Mouse (Mus musculus) layer of hippocampus, adult 2 months (tissue): ENCODE results near the gene Cdc40. TPM values are rescaled to one million over a fixed set of nuclear protein-coding genes. Genes with fewer than 3 reads are reported as not detected.
A peak's percentile ranks its signal among the peaks of the same experiment; 100 is the strongest.
"Not testable (repeated sequence)": the region's sequence is repeated elsewhere in the genome, so short reads cannot be mapped to it uniquely, and the experiment has no call there.

Experiments used
- DNase-seq, 2 experiments: peaks; one replicate each; pipeline ENCODE4 v3.0.0; 2022; ENCODE audit warnings: low spot score in 2 of 2
- H3K27ac ChIP-seq: fragments of 200-600 bp; 2 replicates; pipeline ENCODE4 v1.8.1; 2022
- H3K4me3 ChIP-seq: fragments of 200-600 bp; 2 replicates; pipeline ENCODE4 v1.8.1; 2022; ENCODE audit warnings: mild to moderate bottlenecking
- CTCF ChIP-seq: fragments of 200-600 bp; conservative IDR thresholded peaks from 2 replicates; pipeline ENCODE4 v1.8.1; 2022; ENCODE audit warnings: antibody characterized with exemption, mild to moderate bottlenecking, moderate library complexity
- total RNA-seq, 2 experiments: library from RNA; stranded (reverse); gene quantifications; 2 replicates each; pipeline ENCODE4 v1.2.3; 2021

Cdc40 gene
- total RNA-seq, 2 experiments from 2014 or later, result 67.1 to 73.9 TPM

DNA sequence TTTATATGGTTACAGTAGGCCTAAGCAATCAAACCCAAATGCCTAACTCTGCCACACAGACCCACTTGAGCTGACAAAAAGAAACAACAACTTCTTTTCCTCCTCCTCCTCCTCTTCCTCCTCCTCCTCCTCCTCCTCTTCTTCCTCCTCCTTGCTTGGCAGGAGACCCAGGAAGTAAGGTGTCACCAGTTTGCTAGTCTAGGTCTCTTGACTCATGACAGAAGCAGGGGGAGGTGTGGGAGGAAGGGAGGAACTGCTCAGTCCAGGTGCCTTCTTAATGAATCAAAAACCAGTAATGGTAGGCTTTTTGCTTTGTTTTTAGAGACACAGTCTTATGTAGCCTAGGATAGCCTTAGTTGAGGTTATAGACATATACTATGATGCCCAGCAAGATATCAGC is 32.0 kb downstream of the Cdc40 start:
- no peak for DNase-seq
- Histone ChIP-seq H3K4me3 (no peak overlapping the region), H3K27ac (peak overlapping the region; percentile 74)
- no peak for TF ChIP-seq CTCF

DNA sequence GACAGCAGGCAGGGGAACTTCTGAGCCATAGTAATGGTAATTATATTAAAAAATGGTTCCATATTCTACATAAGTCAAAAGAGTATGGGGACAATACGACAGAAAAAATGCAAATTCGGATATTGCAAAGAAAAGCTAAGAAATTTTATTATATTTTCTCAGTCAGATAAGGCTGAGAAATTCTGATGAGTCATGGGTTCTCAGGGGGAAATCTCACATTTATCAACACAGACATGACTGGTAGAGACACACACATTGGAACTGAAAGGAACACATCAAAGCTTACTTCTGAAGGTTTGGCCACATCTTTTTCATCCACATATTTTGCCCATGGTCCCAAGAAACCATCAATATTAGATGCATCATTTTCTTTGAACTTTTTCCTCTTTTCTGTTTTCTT is 32.5 kb downstream of the Cdc40 start:
- no peak for TF ChIP-seq CTCF
- Histone ChIP-seq H3K27ac (peak overlapping the region; percentile 74), H3K4me3 (no peak overlapping the region)
- no peak for DNase-seq

DNA sequence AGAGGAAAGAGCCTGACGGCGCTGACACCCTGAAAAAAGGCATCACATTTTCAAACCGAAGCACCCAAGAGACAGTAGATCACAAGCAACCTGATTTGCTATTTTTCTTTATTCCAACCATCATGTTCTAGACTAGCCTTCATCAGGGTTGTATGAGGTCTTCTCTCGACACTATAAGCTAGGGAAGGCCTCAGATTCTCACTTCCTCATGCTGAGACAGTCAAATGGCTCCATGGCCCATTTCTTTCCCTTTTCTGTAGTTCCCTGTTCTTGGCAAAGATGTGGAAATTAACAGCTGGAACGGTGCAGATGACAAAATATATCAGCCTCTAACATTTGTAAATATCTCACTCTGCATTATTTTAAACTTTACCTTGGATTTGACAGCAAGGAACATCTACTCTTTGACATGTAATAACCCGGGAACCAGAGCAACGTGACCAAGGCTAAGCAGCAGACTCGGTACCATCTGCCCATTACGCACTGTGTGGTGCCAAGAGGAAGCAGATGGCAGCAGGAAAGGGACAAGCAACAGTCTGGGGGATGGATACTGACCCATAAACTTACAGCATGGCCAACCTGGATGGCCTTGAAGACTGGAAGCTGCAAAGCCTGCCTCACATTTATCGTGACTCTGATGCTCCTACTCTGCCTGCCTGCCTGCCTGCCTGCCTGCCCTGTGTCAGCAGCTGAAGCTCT is 35.8 kb downstream of the Cdc40 start:
- DNase-seq, result no peak
- H3K4me3 ChIP-seq, result no peak overlapping the region
- peak overlapping the region; percentile 74 for H3K27ac ChIP-seq
- TF ChIP-seq CTCF, result no peak

- no peak for TF ChIP-seq CTCF
- no peak for DNase-seq
- Histone ChIP-seq H3K27ac (peak overlapping the region; percentile 93), H3K4me3 (no peak overlapping the region)
These were observed 37.5 kb downstream of the Cdc40 start for GRCm38 (mm10) chr10:40845626-40846025.

GRCm38 (mm10) chr10:40844546-40844945 is 38.6 kb downstream of the Cdc40 start:
- no peak for TF ChIP-seq CTCF
- Histone ChIP-seq H3K4me3 (no peak overlapping the region), H3K27ac (peak overlapping the region; percentile 93)
- DNase-seq, result no peak

GRCm38 (mm10) chr10:40843841-40844240 is 39.3 kb downstream of the Cdc40 start:
- no peak for TF ChIP-seq CTCF
- no peak for DNase-seq
- H3K4me3 ChIP-seq, result no peak overlapping the region
- peak overlapping the region; percentile 93 for H3K27ac ChIP-seq

DNA sequence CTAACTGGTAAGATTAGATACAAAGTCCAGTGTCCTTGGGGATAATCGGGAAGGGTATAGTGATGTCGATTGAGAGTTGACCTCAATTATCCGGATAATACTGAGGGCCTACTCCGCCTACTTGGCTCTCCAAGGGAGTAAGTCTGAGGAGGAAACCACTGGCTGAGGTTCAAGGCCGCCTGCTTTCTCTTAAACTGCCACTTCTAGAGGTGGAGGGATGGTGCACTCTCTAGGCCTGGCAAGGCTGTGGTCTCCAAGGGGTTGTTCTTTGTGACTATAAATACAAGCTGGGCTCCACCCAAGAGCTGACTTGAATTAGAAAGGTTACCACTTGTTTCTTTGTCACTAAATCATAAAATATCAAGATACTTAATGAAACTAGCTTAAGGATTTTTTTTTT is 43.0 kb downstream of the Cdc40 start:
- no peak for TF ChIP-seq CTCF

DNA sequence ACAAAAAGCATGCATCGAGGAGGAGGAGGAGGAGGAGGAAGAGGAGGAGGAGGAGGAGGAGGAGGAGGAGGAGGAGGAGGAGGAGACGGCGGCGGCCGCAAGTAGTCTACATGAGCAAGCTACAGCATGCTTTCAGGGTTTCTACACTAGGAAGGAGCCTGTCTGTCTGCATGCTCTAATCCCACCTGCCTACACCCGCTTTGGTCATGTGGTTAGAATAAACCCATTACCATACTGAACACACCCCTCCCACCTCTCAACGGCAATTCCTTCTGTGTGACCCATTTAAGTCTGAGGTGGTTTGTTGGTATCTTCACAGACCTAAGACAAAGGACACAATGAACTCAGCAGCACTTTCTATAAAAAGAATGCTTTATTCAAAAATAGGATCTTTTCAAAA is 51.8 kb downstream of the Cdc40 start:
- no peak for DNase-seq
- no peak for TF ChIP-seq CTCF
- H3K4me3 ChIP-seq, result no peak overlapping the region
- H3K27ac ChIP-seq, result peak overlapping the region; percentile 80

More for the DNA sequence above, 43.0 kb downstream of the Cdc40 start:
- DNase-seq, result no peak
- Histone ChIP-seq H3K4me3 (no peak overlapping the region), H3K27ac (peak overlapping the region; percentile 93)

GRCm38 (mm10) chr10:40830312-40830711 is 52.8 kb downstream of the Cdc40 start:
- DNase-seq, result peak; percentile 23 to 39
- Histone ChIP-seq H3K4me3 (no peak overlapping the region), H3K27ac (peak overlapping the region; percentile 85)
- TF ChIP-seq CTCF, result no peak

GRCm38 (mm10) chr10:40827706-40828105 is 55.4 kb downstream of the Cdc40 start:
- peak; percentile 38 to 64 for DNase-seq
- Histone ChIP-seq H3K27ac (peak overlapping the region; percentile 89), H3K4me3 (no peak overlapping the region)
- no peak for TF ChIP-seq CTCF

- TF ChIP-seq CTCF, result no peak
- H3K27ac ChIP-seq, result peak overlapping the region; percentile 89
- peak; percentile 35 to 65 for DNase-seq
- no peak overlapping the region for H3K4me3 ChIP-seq
These were observed 57.2 kb downstream of the Cdc40 start for GRCm38 (mm10) chr10:40825952-40826351.

- TF ChIP-seq CTCF, result no peak
- no peak overlapping the region for H3K4me3 ChIP-seq
- H3K27ac ChIP-seq, result no peak overlapping the region
- no peak for DNase-seq
These were observed 66.6 kb downstream of the Cdc40 start for GRCm38 (mm10) chr10:40816471-40816870.

GRCm38 (mm10) chr10:40813627-40814026 is 69.5 kb downstream of the Cdc40 start:
- Histone ChIP-seq H3K4me3 (no peak overlapping the region), H3K27ac (no peak overlapping the region)
- peak; percentile 62 for TF ChIP-seq CTCF
- no peak for DNase-seq

DNA sequence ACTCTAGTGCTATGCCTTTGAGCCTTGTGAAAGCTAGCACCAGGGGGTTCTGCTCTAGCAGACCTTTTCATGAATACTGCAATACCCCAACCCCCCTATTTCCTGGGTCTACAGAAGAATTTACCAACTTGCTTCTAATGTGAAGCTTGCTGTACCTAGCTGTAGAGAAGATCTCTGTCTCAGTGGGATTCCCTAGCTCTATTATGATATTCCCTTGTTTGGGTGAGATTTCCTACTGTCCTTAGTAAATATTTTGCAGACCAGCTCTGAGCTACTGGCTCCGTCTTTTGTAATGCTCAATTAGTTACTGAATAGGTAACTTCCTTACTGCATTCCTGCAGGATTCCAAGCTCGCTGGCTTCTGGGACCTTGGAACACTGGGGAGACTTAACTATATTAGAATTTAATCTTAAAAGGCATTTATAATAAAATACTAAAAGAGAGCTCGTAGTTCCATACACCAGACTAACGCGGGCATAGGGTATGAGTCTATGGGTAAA is 73.7 kb downstream of the Cdc40 start:
- not testable (repeated sequence) for DNase-seq, H3K4me3 ChIP-seq, H3K27ac ChIP-seq
